Mouse (Mus musculus) neural tube, embryonic 12.5 days (tissue): ENCODE measurements around the gene Homez. TPM values are rescaled to one million over a fixed set of nuclear protein-coding genes. Genes with fewer than 3 reads are reported as not detected.

Source experiments
- ATAC-seq: fragments of 200-750 bp; cut with Nextera tagmentation; 2 replicates; pipeline ENCODE4 v1.8.0; 2017; ENCODE audit warnings: low read depth, mild to moderate bottlenecking, moderate TSS enrichment, moderate library complexity; ENCODE audit not compliant: low FRiP score
- H3K27ac ChIP-seq: fragments of 300-500 bp; sonication (generic); 2 replicates; pipeline ENCODE4 v1.5.1; 2016
- H3K27me3 ChIP-seq: fragments of 300-500 bp; sonication (generic); replicated peaks from 2 replicates; pipeline ENCODE4 v1.6.1; 2016; ENCODE audit warnings: mild to moderate bottlenecking
- H3K36me3 ChIP-seq: fragments of 300-500 bp; sonication (generic); 2 replicates; pipeline ENCODE4 v1.6.1; 2016; ENCODE audit warnings: mild to moderate bottlenecking
- H3K4me1 ChIP-seq: fragments of 300-500 bp; sonication (generic); 2 replicates; pipeline ENCODE4 v1.6.1; 2016
- H3K4me2 ChIP-seq: fragments of 300-500 bp; sonication (generic); replicated peaks from 2 replicates; pipeline ENCODE4 v1.6.1; 2016; ENCODE audit warnings: mild to moderate bottlenecking
- H3K4me3 ChIP-seq: fragments of 300-500 bp; sonication (generic); 2 replicates; pipeline ENCODE4 v1.5.1; 2016
- H3K9ac ChIP-seq: fragments of 300-500 bp; sonication (generic); 2 replicates; pipeline ENCODE4 v1.6.1; 2016; ENCODE audit warnings: mild to moderate bottlenecking
- H3K9me3 ChIP-seq: fragments of 300-500 bp; sonication (generic); 2 replicates; pipeline ENCODE4 v1.6.1; 2016; ENCODE audit warnings: mild to moderate bottlenecking
- WGBS: fragments of 180-500 bp; shearing (Covaris S2); methylation state at CpG from one replicate; pipeline ENCODE4 v1.1.7; 2016; 5-methylcytosine and 5-hydroxymethylcytosine counted together
- polyA plus RNA-seq: library from polyadenylated mRNA; unstranded; fragments of >200 nt; fragmentation: Nextera tagmentation; extraction: Ambion mirVana; gene quantifications from 2 replicates; pipeline ENCODE4 v1.2.1, GENCODE M21; 2016

The Homez gene
- polyA plus RNA-seq, 1 experiment from 2014 or later: 16.6 TPM

GRCm38 (mm10) chr14:54813991-54814390 lies 56.8 kb downstream of the Homez start, which contains the start of gene Rnf212b:
TSS of gene Rnf212b (plus strand) at chr14:54814141.
- Histone ChIP-seq H3K9ac (no peak within 1 kb of the TSS), H3K4me2 (no peak within 1 kb of the TSS), H3K4me1 (no peaks in the 10 kb centered on the region), H3K4me3 (no peak within 1 kb of the TSS), H3K36me3 (no peaks in the 10 kb centered on the region), H3K27ac (no peak within 1 kb of the TSS), H3K9me3 (no peaks in the 10 kb centered on the region), H3K27me3 (no peaks in the 10 kb centered on the region)
- ATAC-seq: no peak
- 86% methylated on average over 29 of the region's 29 CpGs for WGBS

- 89% methylated on average over 3 of the region's 3 CpGs for WGBS
- Histone ChIP-seq H3K4me3 (no peak overlapping the region), H3K27me3 (no peaks in the 10 kb centered on the region), H3K27ac (no peak overlapping the region), H3K36me3 (no peaks in the 10 kb centered on the region), H3K4me1 (no peaks in the 10 kb centered on the region), H3K9ac (no peak overlapping the region), H3K9me3 (no peaks in the 10 kb centered on the region), H3K4me2 (no peak overlapping the region)
- ATAC-seq: no peak
Measured at GRCm38 (mm10) chr14:54809668-54810033, 61.1 kb downstream of the Homez start.

GRCm38 (mm10) chr14:54808718-54809667 lies 61.8 kb downstream of the Homez start:
- H3K27me3 ChIP-seq: no peaks in the 10 kb centered on the region
- no peak overlapping the region for H3K4me3 ChIP-seq
- no peaks in the 10 kb centered on the region for H3K36me3 ChIP-seq
- H3K4me1 ChIP-seq: no peaks in the 10 kb centered on the region
- H3K4me2 ChIP-seq: no peak overlapping the region
- WGBS: 78% methylated on average over 4 of the region's 4 CpGs
- no peak overlapping the region for H3K27ac ChIP-seq
- ATAC-seq: no peak
- H3K9ac ChIP-seq: no peak overlapping the region
- no peaks in the 10 kb centered on the region for H3K9me3 ChIP-seq

- Histone ChIP-seq H3K4me2 (no peak overlapping the region), H3K36me3 (no peaks in the 10 kb centered on the region), H3K4me3 (no peak overlapping the region), H3K9me3 (no peaks in the 10 kb centered on the region), H3K27me3 (no peaks in the 10 kb centered on the region), H3K9ac (no peak overlapping the region), H3K4me1 (no peaks in the 10 kb centered on the region), H3K27ac (no peak overlapping the region)
- WGBS: 88% methylated on average over 4 of the region's 4 CpGs
- ATAC-seq: no peak
Measured at GRCm38 (mm10) chr14:54806124-54806523, 64.6 kb downstream of the Homez start.

Other genes starting within 250 kb of the Homez start
- not detected in 2 replicates for gene Psmb11, start 249.5 kb downstream of the Homez start, polyA plus RNA-seq
- not detected in 2 replicates for gene Gm17606, start 230.0 kb downstream of the Homez start, polyA plus RNA-seq
- gene Cdh24, start 229.6 kb downstream of the Homez start, polyA plus RNA-seq: 9.5 and 10.0 TPM in 2 replicates
- 92.0 and 93.3 TPM in 2 replicates for gene 1700123O20Rik, start 184.7 kb downstream of the Homez start, polyA plus RNA-seq
- 140 and 167 TPM in 2 replicates for gene Acin1, start 184.0 kb downstream of the Homez start, polyA plus RNA-seq
- gene Gm29776, start 172.1 kb downstream of the Homez start, polyA plus RNA-seq: 0.10 and 0.17 TPM in 2 replicates
- gene Cebpe, start 158.8 kb downstream of the Homez start, polyA plus RNA-seq: 0.15 TPM in 1 of 2 replicates, not detected in the other
- gene Slc7a8, start 89.0 kb downstream of the Homez start, polyA plus RNA-seq: 3.1 and 3.7 TPM in 2 replicates
- gene Rnf212b, start 56.8 kb downstream of the Homez start, polyA plus RNA-seq: not detected in 2 replicates
- 1.1 and 1.4 TPM in 2 replicates for gene Ppp1r3e, start 6.6 kb upstream of the Homez start, polyA plus RNA-seq
- 3.8 and 4.1 TPM in 2 replicates for gene Bcl2l2, start 12.4 kb upstream of the Homez start, polyA plus RNA-seq
- not detected in 2 replicates for gene Gm20521, start 12.5 kb upstream of the Homez start, polyA plus RNA-seq
- gene Pabpn1, start 21.5 kb upstream of the Homez start, polyA plus RNA-seq: 214 and 236 TPM in 2 replicates
- gene Slc22a17, start 42.2 kb upstream of the Homez start, polyA plus RNA-seq: 126 and 131 TPM in 2 replicates
- gene Efs, start 55.2 kb upstream of the Homez start, polyA plus RNA-seq: 29.1 and 31.2 TPM in 2 replicates
- 0.19 and 0.48 TPM in 2 replicates for gene Il25, start 61.7 kb upstream of the Homez start, polyA plus RNA-seq
- 6.7 and 7.2 TPM in 2 replicates for gene Cmtm5, start 65.3 kb upstream of the Homez start, polyA plus RNA-seq
- 2.9 and 3.8 TPM in 2 replicates for gene Myh6, start 96.0 kb upstream of the Homez start, polyA plus RNA-seq
- not detected in 2 replicates for gene Gm17428, start 106.0 kb upstream of the Homez start, polyA plus RNA-seq
- gene Myh7, start 123.7 kb upstream of the Homez start, polyA plus RNA-seq: 7.0 and 11.3 TPM in 2 replicates
- 64.1 and 69.1 TPM in 2 replicates for gene Ngdn, start 144.5 kb upstream of the Homez start, polyA plus RNA-seq
- 29.4 and 34.4 TPM in 2 replicates for gene Zfhx2, start 221.4 kb upstream of the Homez start, polyA plus RNA-seq
- 25.7 and 26.5 TPM in 2 replicates for gene Thtpa, start 223.8 kb upstream of the Homez start, polyA plus RNA-seq
- 7.6 and 12.0 TPM in 2 replicates for gene Ap1g2, start 235.6 kb upstream of the Homez start, polyA plus RNA-seq
- 12.3 and 13.8 TPM in 2 replicates for gene Jph4, start 246.0 kb upstream of the Homez start, polyA plus RNA-seq